Mouse (Mus musculus): ENCODE results near the gene Cd300lb.

GRCm38 (mm10) chr11:114931041-114931440, 3.1 kb downstream of the Cd300lb start:
- TF ChIP-seq POLR2A (IDR thresholded peaks at IDR 0.05; ENCODE audit: low read depth, low read length), result no peak
- TF ChIP-seq CTCF (conservative IDR thresholded peaks at IDR 0.05 in 1 of 2, IDR thresholded peaks at IDR 0.05 in 1 of 2; ENCODE audit: low read depth in 2 of 2, low read length in 2 of 2), result no peak
- no peak for TF ChIP-seq USF2 (conservative IDR thresholded peaks at IDR 0.05; ENCODE audit: low read depth, low read length)
- no peak for TF ChIP-seq CHD2 (IDR thresholded peaks at IDR 0.05; ENCODE audit: low read length)
- TF ChIP-seq GABPA (IDR thresholded peaks at IDR 0.05; ENCODE audit: insufficient replicate concordance, low read depth, low read length), result no peak
- TF ChIP-seq ZKSCAN1 (IDR thresholded peaks at IDR 0.05; ENCODE audit: borderline replicate concordance, low read depth, low read length), result no peak

Data from CH12.LX (cell line).